Mouse (Mus musculus): ENCODE results near the gene Ttc32.

DNA sequence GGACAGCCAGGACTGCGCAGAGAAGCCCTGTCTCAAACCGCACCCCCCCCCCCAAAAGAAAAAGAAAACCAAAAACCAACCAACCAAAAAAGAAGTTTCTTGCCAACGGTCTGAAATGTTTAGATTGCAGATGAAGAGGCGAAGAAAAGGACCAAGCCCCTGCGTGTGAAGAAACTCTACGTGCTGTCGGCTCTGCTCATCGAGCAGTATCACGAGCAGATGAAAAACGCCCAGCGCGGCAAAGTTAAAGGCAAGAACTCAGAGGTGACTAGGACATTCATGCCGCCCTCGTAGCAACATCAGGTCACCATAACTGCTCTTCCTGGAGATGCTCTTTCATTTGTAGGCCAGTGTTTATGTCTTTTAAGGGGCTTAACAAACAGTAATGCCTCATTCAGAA lies 5.7 kb upstream of the Ttc32 start:
- TF ChIP-seq CTCF (IDR thresholded peaks at IDR 0.05) (no peak), EP300 (IDR thresholded peaks at IDR 0.05) (no peak)

All from lung, postnatal 0 days (tissue).